Mouse (Mus musculus) liver, embryonic 14 days (tissue): Measurements from ENCODE around the gene H2-Eb2. TPM values are rescaled to one million over a fixed set of nuclear protein-coding genes. Genes with fewer than 3 reads are reported as not detected.

ENCODE experiments used
- polyA plus RNA-seq: library from polyadenylated mRNA; depleted of rRNA; stranded (reverse); fragments of >200 nt; gene quantifications from 2 replicates; pipeline ENCODE4 v1.2.3, GENCODE M21; 2012; rRNA removed

Gene H2-Eb2
- 0.01 TPM in 1 of 2 replicates, not detected in the other for polyA plus RNA-seq

GRCm38 (mm10) chr17:34325436-34325835, at the start of gene H2-Eb2:
Gene H2-Eb2 (plus strand): TSS chr17:34325665.

GRCm38 (mm10) chr17:34287648-34288047, 37.8 kb upstream of the H2-Eb2 start, which contains the start of gene H2-Aa:
Gene H2-Aa (minus strand): TSS chr17:34287823.

GRCm38 (mm10) chr17:34305380-34306030, 20.0 kb upstream of the H2-Eb2 start, which contains the start of gene H2-Eb1:
Gene H2-Eb1 (plus strand): TSS chr17:34305867.

GRCm38 (mm10) chr17:34354539-34354938, 29.1 kb downstream of the H2-Eb2 start, which contains the start of gene Btnl2:
Gene Btnl2 (plus strand): TSS chr17:34354822.

GRCm38 (mm10) chr17:34376847-34377246, 51.4 kb downstream of the H2-Eb2 start, which contains the start of gene Btnl1:
Gene Btnl1 (plus strand): TSS chr17:34377132.

Other genes starting within 250 kb of the H2-Eb2 start
- 0.32 and 0.41 TPM in 2 replicates for gene H2-Oa, start 233.3 kb upstream of the H2-Eb2 start, polyA plus RNA-seq
- 2.2 and 3.2 TPM in 2 replicates for gene H2-DMa, start 206.1 kb upstream of the H2-Eb2 start, polyA plus RNA-seq
- 53.0 and 53.8 TPM in 2 replicates for gene Brd2, start 203.0 kb upstream of the H2-Eb2 start, polyA plus RNA-seq
- gene H2-DMb2, start 182.4 kb upstream of the H2-Eb2 start, polyA plus RNA-seq = 0.18 and 0.41 TPM in 2 replicates
- 0.68 and 1.0 TPM in 2 replicates for gene H2-DMb1, start 172.6 kb upstream of the H2-Eb2 start, polyA plus RNA-seq
- 2.4 and 2.7 TPM in 2 replicates for gene Tap1, start 138.1 kb upstream of the H2-Eb2 start, polyA plus RNA-seq
- gene Psmb9, start 137.9 kb upstream of the H2-Eb2 start, polyA plus RNA-seq = 5.4 and 6.2 TPM in 2 replicates
- 10.8 and 12.8 TPM in 2 replicates for gene Psmb8, start 127.9 kb upstream of the H2-Eb2 start, polyA plus RNA-seq
- gene Tap2, start 122.1 kb upstream of the H2-Eb2 start, polyA plus RNA-seq = 2.8 and 3.3 TPM in 2 replicates
- gene H2-Ob, start 86.8 kb upstream of the H2-Eb2 start, polyA plus RNA-seq = 0.12 and 0.17 TPM in 2 replicates
- 1.5 and 1.9 TPM in 2 replicates for gene H2-Ab1, start 68.0 kb upstream of the H2-Eb2 start, polyA plus RNA-seq
- gene H2-Aa, start 37.8 kb upstream of the H2-Eb2 start, polyA plus RNA-seq = 1.1 and 1.2 TPM in 2 replicates
- 0.48 and 0.78 TPM in 2 replicates for gene H2-Eb1, start 19.8 kb upstream of the H2-Eb2 start, polyA plus RNA-seq
- gene Btnl2, start 29.2 kb downstream of the H2-Eb2 start, polyA plus RNA-seq = 0.03 TPM in 2 replicates
- gene Btnl1, start 51.5 kb downstream of the H2-Eb2 start, polyA plus RNA-seq = not detected in 2 replicates
- gene BC051142, start 73.2 kb downstream of the H2-Eb2 start, polyA plus RNA-seq = 0.15 and 0.23 TPM in 2 replicates
- gene Btnl4, start 151.7 kb downstream of the H2-Eb2 start, polyA plus RNA-seq = not detected in 2 replicates
- gene Btnl6, start 191.7 kb downstream of the H2-Eb2 start, polyA plus RNA-seq = not detected in 2 replicates
- gene Notch4, start 238.6 kb downstream of the H2-Eb2 start, polyA plus RNA-seq = 0.58 and 0.70 TPM in 2 replicates